Comparison of ENCODE assay signal across 8 mouse cellular contexts in the genomic region with DNA sequence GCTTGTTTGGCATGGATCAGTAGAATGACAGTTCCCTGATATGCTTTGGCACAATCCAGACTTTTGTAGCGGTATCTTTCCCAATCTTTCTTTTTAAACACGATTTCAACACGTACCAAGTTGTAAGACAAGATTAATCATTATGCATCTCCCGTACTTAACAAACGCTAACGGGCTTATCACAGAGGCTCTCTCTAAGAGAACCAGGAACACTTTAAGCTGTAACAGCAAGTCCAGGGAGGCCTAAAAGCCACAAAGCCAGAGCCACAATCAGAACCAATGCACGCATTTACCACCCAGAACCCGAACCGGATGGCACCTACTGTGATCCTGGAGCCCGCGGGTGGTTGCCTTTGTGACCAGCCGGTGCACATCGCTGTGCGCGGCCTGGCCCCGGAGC. TPM values are rescaled to one million over a fixed set of nuclear protein-coding genes. Genes with fewer than 3 reads are reported as not detected.
DNase-seq lines count a peak whose midpoint lies in the region; ATAC-seq lines count a peak whose summit lies in the region.

No protein-coding gene starts in this region.

- peak overlapping the region; percentile 59 for H3K4me3 ChIP-seq in heart, embryonic 13.5 days
- peak overlapping the region; percentile 58 for H3K4me3 ChIP-seq in hindbrain, embryonic 10.5 days
- H3K4me3 ChIP-seq in midbrain, embryonic 13.5 days (replicated peaks): peak overlapping the region; percentile 47

- H3K27me3 ChIP-seq in heart, embryonic 13.5 days (replicated peaks): peaks cover 40% of the 10 kb centered on the region
- peaks cover 35% of the 10 kb centered on the region for H3K27me3 ChIP-seq in hindbrain, embryonic 10.5 days (ENCODE audit: insufficient read depth, poor library complexity, severe bottlenecking)
- H3K27me3 ChIP-seq in midbrain, embryonic 13.5 days: peaks cover 26% of the 10 kb centered on the region

- peak overlapping the region; percentile 90 for H3K4me2 ChIP-seq in heart, embryonic 13.5 days
- peak overlapping the region; percentile 77 for H3K4me2 ChIP-seq in midbrain, embryonic 13.5 days (replicated peaks)

- ATAC-seq in heart, embryonic 13.5 days (ENCODE audit: extremely low read depth, insufficient number of reproducible peaks, low FRiP score, low TSS enrichment): no peak
- ATAC-seq in midbrain, embryonic 13.5 days: no peak
- no peak for ATAC-seq in monocyte, adult 5-6 weeks (replicated peaks; ENCODE audit: insufficient number of reproducible peaks, low FRiP score, low TSS enrichment, poor library complexity, severe bottlenecking)

- H3K4me1 ChIP-seq in heart, embryonic 13.5 days: peaks cover 8% of the 10 kb centered on the region
- H3K4me1 ChIP-seq in hindbrain, embryonic 10.5 days (replicated peaks): peaks cover 10% of the 10 kb centered on the region
- peaks cover 6% of the 10 kb centered on the region for H3K4me1 ChIP-seq in midbrain, embryonic 13.5 days (replicated peaks)

- H3K27ac ChIP-seq in heart, embryonic 13.5 days (replicated peaks): no peak overlapping the region
- H3K27ac ChIP-seq in hindbrain, embryonic 10.5 days: peak overlapping the region; percentile 66; the same call in 1 of the 2 replicates
- H3K27ac ChIP-seq in midbrain, embryonic 13.5 days: no peak overlapping the region

- peaks cover 7% of the 10 kb centered on the region for H3K9me3 ChIP-seq in heart, embryonic 13.5 days
- H3K9me3 ChIP-seq in hindbrain, embryonic 10.5 days: peaks cover 9% of the 10 kb centered on the region
- peaks cover 4% of the 10 kb centered on the region; the same call in 1 of the 2 replicates for H3K9me3 ChIP-seq in midbrain, embryonic 13.5 days

- peak overlapping the region; percentile 74 for H3K9ac ChIP-seq in heart, embryonic 13.5 days
- peak overlapping the region; percentile 60 for H3K9ac ChIP-seq in midbrain, embryonic 13.5 days (replicated peaks)

- no peaks in the 10 kb centered on the region for H3K36me3 ChIP-seq in heart, embryonic 13.5 days
- H3K36me3 ChIP-seq in hindbrain, embryonic 10.5 days: no peaks in the 10 kb centered on the region
- no peaks in the 10 kb centered on the region for H3K36me3 ChIP-seq in midbrain, embryonic 13.5 days

- intact Hi-C loops in heart, postnatal 36 days (cut with DNase I): no loop called here

- DNase-seq in heart, postnatal 36 days: no peak
- DNase-seq in embryo, embryonic 10.5 days (ENCODE audit: low spot score): peak; percentile 36
- DNase-seq in hindbrain, embryonic 10.5 days (ENCODE audit: low spot score): peak; percentile 29
- DNase-seq in T-cell, adult 2 months (ENCODE audit: low spot score): no peak
- no peak for DNase-seq in right cerebral cortex, postnatal 14 days

- WGBS in heart, embryonic 13.5 days: 5% methylated on average over 16 of the region's 16 CpGs
- WGBS in hindbrain, embryonic 10.5 days: 13% methylated on average over 16 of the region's 16 CpGs
- WGBS in midbrain, embryonic 13.5 days: 9% methylated on average over 16 of the region's 16 CpGs

RNA-seq across cellular contexts. Expression of a gene that starts 1.2 kb away (rescaled TPM):
- 0.20 and 0.52 TPM in 2 replicates for polyA plus RNA-seq in heart, embryonic 13.5 days (2015; fragmentation: Nextera tagmentation; extraction: Ambion mirVana)
- total RNA-seq in heart, postnatal 36 days (2021): 1 to 10 TPM; 1.9 TPM
- 0.19 and 0.25 TPM in 2 replicates for polyA plus RNA-seq in hindbrain, embryonic 10.5 days (2016; fragmentation: Nextera tagmentation; extraction: Ambion mirVana)
- 0.70 and 1.0 TPM in 2 replicates for polyA plus RNA-seq in midbrain, embryonic 13.5 days (2015; fragmentation: Nextera tagmentation; extraction: Ambion mirVana)
- not detected in 3 replicates for total RNA-seq in monocyte, adult 5-6 weeks (2017)

RNA-seq across cellular contexts. Expression of a gene that starts 14.4 kb away (rescaled TPM):
- not detected in 2 replicates for polyA plus RNA-seq in heart, embryonic 13.5 days (2015; fragmentation: Nextera tagmentation; extraction: Ambion mirVana)
- under 1 TPM in 1 of 2 experiments, not detected in 1; 0.76 TPM for total RNA-seq in heart, postnatal 36 days (2021)
- not detected in 2 replicates for polyA plus RNA-seq in hindbrain, embryonic 10.5 days (2016; fragmentation: Nextera tagmentation; extraction: Ambion mirVana)
- not detected in 2 replicates for polyA plus RNA-seq in midbrain, embryonic 13.5 days (2015; fragmentation: Nextera tagmentation; extraction: Ambion mirVana)
- not detected in 3 replicates for total RNA-seq in monocyte, adult 5-6 weeks (2017)

RNA-seq across cellular contexts. Expression of a gene that starts 15.0 kb away (rescaled TPM):
- 0.19 and 0.66 TPM in 2 replicates for polyA plus RNA-seq in heart, embryonic 13.5 days (2015; fragmentation: Nextera tagmentation; extraction: Ambion mirVana)
- 1 to 10 TPM; 1.2 to 1.3 TPM for total RNA-seq in heart, postnatal 36 days (2021)
- 0.08 and 0.14 TPM in 2 replicates for polyA plus RNA-seq in hindbrain, embryonic 10.5 days (2016; fragmentation: Nextera tagmentation; extraction: Ambion mirVana)
- 0.05 and 0.09 TPM in 2 replicates for polyA plus RNA-seq in midbrain, embryonic 13.5 days (2015; fragmentation: Nextera tagmentation; extraction: Ambion mirVana)
- not detected in 3 replicates for total RNA-seq in monocyte, adult 5-6 weeks (2017)

RNA-seq across cellular contexts. Expression of a gene that starts 16.0 kb away (rescaled TPM):
- polyA plus RNA-seq in heart, embryonic 13.5 days (2015; fragmentation: Nextera tagmentation; extraction: Ambion mirVana): 0.14 TPM in 1 of 2 replicates, not detected in the other
- not detected for total RNA-seq in heart, postnatal 36 days (2021)
- polyA plus RNA-seq in hindbrain, embryonic 10.5 days (2016; fragmentation: Nextera tagmentation; extraction: Ambion mirVana): 0.12 TPM in 1 of 2 replicates, not detected in the other
- polyA plus RNA-seq in midbrain, embryonic 13.5 days (2015; fragmentation: Nextera tagmentation; extraction: Ambion mirVana): not detected in 2 replicates
- not detected in 3 replicates for total RNA-seq in monocyte, adult 5-6 weeks (2017)

RNA-seq across cellular contexts. Expression of a gene that starts 43.9 kb away (rescaled TPM):
- polyA plus RNA-seq in heart, embryonic 13.5 days (2015; fragmentation: Nextera tagmentation; extraction: Ambion mirVana): 20.8 and 22.4 TPM in 2 replicates
- total RNA-seq in heart, postnatal 36 days (2021): 10 to 100 TPM; 75.0 to 91.8 TPM
- 39.8 and 45.3 TPM in 2 replicates for polyA plus RNA-seq in hindbrain, embryonic 10.5 days (2016; fragmentation: Nextera tagmentation; extraction: Ambion mirVana)
- polyA plus RNA-seq in midbrain, embryonic 13.5 days (2015; fragmentation: Nextera tagmentation; extraction: Ambion mirVana): 64.6 and 66.8 TPM in 2 replicates
- total RNA-seq in monocyte, adult 5-6 weeks (2017): not detected in 3 replicates

Comparison
In these comparisons a context has a peak if more than half of its experiments do, and no peak if none do; other contexts are left out.
1. DNase-seq: peak in embryo, embryonic 10.5 days (single experiment) and hindbrain, embryonic 10.5 days (single experiment); none in heart, postnatal 36 days (0 of 2), T-cell, adult 2 months (single experiment) and right cerebral cortex, postnatal 14 days (single experiment).
2. Peak in every context shown above with its lines, with median percentiles within 50 percentile points of each other: H3K4me3 ChIP-seq.